Mouse (Mus musculus) stomach, adult 2 months (tissue): ENCODE data around the gene Olfr1373. TPM values are rescaled to one million over a fixed set of nuclear protein-coding genes. Genes with fewer than 3 reads are reported as not detected.

Experiments
- polyA plus RNA-seq: library from polyadenylated mRNA; depleted of rRNA; stranded (reverse); fragments of >200 nt; gene quantifications from 2 replicates; pipeline ENCODE4 v1.2.3, GENCODE M21; 2012; rRNA removed

Gene Olfr1373
- not detected in 2 replicates for polyA plus RNA-seq

DNA sequence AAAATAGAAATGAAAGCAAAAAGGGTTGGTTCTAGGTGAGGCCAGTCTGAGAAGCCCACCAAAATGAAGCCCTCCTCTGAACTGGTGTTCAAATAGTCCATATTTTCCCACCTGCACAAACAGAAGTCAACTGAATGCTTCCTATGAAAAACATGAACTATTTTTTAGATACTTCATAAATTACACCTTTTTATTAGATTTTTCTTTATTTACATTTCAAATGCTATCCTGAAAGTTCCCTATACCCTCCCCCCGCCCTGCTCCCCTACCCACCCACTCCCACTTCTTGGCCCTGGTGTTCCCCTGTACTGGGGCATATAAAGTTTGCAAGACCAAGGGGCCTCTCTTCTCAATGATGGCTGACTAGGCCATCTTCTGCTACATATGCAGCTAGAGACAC is at the start of gene Olfr1373:
Olfr1373 (minus strand) TSS at position 101 of the 400 bp plus-strand sequence.

DNA sequence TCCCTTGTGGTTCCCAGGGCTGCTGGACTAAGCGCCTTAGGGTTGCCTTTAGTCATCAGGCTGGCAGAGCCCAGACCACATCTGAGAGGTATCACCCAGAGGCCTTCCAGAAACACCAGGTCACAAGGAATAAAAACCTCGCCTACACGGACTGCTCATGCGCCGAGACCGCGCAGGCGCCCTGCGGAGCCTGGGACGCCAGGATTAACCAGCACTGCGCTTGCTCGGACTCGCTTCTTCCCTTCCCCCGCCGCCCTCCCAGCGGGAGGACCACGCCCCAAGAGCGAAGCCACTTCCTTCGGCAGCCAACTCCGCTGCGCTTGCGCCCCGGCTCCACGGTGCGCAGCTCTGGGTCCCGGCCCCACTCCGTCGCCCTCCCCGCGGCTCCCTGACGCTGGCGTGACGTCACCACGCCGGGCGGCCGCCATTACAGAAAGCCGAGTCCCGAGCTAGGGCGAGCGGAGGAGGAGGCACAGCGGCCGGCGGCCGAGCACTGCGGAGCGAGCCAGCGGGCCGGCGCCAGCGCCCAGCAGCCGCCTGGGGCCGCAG is 46.9 kb downstream of the Olfr1373 start, which contains the start of gene Ppp2ca:
Ppp2ca (plus strand) TSS at position 284 of the 549 bp plus-strand sequence.

Other genes with a start within 250 kb of the Olfr1373 start
- gene Cdkn2aipnl, start 177.9 kb downstream of the Olfr1373 start, polyA plus RNA-seq = 7.8 and 9.5 TPM in 2 replicates
- 6.6 and 11.9 TPM in 2 replicates for gene Ube2b, start 144.8 kb downstream of the Olfr1373 start, polyA plus RNA-seq
- gene Cdkl3, start 141.3 kb downstream of the Olfr1373 start, polyA plus RNA-seq = 0.37 and 0.66 TPM in 2 replicates
- gene Ppp2ca, start 46.8 kb downstream of the Olfr1373 start, polyA plus RNA-seq = 7.4 and 9.2 TPM in 2 replicates
- not detected in 2 replicates for gene Olfr1371, start 68.5 kb upstream of the Olfr1373 start, polyA plus RNA-seq
- 2.3 and 3.2 TPM in 2 replicates for gene Skp1a, start 86.5 kb upstream of the Olfr1373 start, polyA plus RNA-seq
- gene Tcf7, start 137.5 kb upstream of the Olfr1373 start, polyA plus RNA-seq = 2.5 and 3.1 TPM in 2 replicates
- gene Vdac1, start 215.3 kb upstream of the Olfr1373 start, polyA plus RNA-seq = 35.7 and 39.6 TPM in 2 replicates